Mouse (Mus musculus) gastrocnemius, adult 18-20 months (tissue): ENCODE measurements at regions not wholly inside any gene's neighbourhood (a gene's known extent, or its start where the extent isn't known, plus 50 kb on each side); places are given as distances from the start of the nearest gene placed in this dataset.
"Not testable (repeated sequence)": the region's sequence is repeated elsewhere in the genome, so short reads cannot be mapped to it uniquely, and the experiment has no call there.

Experiments used
- DNase-seq: peaks from one replicate; pipeline ENCODE4 v3.0.0; 2021; ENCODE audit warnings: low spot score

DNA sequence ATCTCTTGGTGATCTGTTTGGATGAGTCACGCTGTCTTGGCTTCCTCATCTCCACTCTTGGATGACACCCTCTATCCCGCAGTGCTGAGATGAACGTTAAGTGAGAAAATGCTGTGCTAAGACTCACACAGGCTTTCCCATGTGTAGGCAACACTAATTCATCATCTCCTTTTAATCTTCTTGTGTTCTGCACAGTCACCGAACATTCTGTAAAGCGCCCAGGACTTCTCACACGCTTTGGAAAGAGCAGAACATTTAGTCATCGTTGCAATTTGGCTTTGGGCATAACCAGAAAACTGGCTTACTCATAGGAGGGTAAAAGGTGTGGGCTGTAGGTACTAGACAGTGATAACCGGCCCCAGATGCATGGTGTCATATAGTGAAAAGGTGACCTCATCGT, 94.9 kb downstream of the Plppr4 start:
- no peak for DNase-seq

DNA sequence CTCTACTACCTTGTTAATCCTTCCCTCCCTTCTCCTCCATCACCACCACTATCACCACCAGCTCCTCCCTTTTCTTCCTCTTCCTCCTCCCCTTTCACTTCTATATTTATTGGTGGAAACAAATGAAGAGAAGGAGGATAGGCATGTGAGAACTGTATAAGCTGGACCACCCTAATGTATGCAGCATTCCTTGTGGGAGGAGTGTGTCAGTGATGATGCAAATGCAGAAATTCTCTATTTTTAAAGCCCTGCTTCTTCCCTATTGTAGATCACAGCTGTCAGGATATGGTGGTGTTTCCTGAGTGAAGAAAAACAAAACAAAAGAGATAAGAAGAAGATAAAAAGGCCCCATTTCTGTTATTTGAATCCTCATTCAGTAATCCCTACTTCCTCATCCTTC, 112.8 kb downstream of the Plppr4 start:
- DNase-seq: no peak

- DNase-seq: no peak
Measured at GRCm38 (mm10) chr3:117241810-117242209, 118.9 kb downstream of the Plppr4 start.

- DNase-seq: no peak
Measured at GRCm38 (mm10) chr3:117226616-117227015, 134.1 kb downstream of the Plppr4 start.

- DNase-seq: no peak
Measured at GRCm38 (mm10) chr3:117225041-117225440, 135.6 kb downstream of the Plppr4 start.

GRCm38 (mm10) chr3:117217952-117218351, 142.7 kb downstream of the Plppr4 start:
- no peak for DNase-seq

- no peak for DNase-seq
Measured at GRCm38 (mm10) chr3:117191903-117192302, 168.8 kb downstream of the Plppr4 start.

DNA sequence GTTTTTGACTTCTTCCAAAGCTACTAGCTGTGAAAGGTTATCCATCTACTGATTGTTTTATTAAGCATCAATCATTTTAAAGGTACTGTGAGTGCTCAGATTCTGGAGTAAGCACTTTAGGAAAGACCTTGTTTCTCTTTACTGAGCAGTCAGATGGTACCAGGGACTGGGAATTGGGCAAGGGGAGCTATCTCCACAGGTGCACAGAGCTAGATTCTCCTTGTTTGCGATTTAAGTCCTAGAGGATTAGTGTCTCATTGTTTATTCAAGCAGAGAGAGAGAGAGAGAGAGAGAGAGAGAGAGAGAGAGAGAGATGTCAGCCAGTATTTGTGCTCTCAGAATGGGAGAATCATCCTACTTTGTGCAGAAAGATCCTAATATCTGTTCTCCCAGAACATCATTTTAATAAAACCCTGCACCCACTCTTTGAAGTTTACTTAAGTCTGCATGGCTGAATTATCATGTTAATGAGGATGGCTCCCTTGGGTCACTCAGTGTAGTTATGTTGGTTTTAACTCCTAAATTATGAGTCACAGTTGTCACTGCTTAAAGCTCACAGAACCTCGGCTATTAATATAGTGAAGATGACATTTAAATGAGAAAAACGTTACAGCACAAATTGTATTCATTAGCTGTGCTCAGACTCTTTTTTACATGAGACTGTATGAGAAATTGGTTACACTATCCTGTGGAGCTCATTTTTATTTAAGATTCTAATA, 171.7 kb downstream of the Plppr4 start:
- DNase-seq: no peak

GRCm38 (mm10) chr3:117183654-117184184, 177.0 kb downstream of the Plppr4 start:
- no peak for DNase-seq

DNA sequence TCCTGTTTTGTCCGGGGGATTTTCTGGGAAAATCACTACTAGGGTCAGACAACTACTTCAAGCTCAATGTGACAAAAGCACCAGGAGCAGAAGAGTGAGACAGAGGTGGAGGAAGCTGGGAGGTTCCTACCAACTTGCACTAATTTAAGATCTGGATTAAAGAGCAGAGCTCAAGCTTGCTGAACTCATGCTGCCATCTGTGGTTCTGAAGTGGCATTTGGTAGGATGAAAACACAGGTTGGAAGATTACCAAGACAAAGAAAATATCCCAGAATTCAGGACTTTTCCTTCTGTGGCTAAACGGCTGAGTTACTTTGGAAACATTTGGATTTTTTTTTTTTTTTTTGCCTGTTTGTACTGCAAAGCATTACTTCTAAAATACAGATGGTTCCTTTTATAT, 190.9 kb downstream of the Plppr4 start:
- no peak for DNase-seq

DNA sequence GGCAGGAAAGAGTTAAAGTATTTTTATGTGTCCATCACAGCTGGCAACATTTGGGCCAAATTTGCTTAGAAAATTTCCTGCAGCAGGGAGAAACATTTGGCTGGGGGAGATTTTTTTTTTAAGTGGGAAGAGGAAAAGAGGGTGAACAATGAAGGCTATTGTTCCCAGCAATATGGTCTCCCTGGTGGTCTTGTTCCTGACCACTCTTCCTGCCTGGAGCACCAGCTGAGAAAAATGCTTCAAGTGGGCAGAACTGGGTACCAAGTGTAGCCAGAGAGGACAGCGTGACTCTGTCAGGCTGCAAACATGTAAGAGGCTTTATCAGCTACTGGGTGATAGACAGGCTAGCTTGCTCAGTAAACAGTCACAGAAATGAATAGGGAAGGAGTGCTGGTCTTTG, 194.3 kb upstream of the Palmd start:
- DNase-seq: no peak

DNA sequence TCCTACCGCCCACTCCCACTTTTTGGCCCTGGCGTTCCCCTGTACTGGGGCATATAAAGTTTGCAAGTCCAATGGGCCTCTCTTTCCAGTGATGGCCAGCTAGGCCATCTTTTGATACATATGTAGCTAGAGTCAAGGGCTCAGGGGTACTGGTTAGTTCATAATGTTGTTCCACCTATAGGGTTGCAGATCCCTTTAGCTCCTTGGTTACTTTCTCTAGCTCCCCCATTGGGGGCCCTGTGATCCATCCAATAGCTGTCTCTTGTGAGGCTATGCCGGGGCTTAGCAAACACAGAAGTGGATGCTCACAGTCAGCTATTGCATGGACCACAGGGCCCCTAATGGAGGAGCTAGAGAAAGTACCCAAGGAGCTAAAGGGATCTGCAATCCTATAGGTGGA, 191.9 kb upstream of the Palmd start:
- not testable (repeated sequence) for DNase-seq

- DNase-seq: no peak
Measured at GRCm38 (mm10) chr3:117155274-117155673, 186.5 kb upstream of the Palmd start.

- DNase-seq: no peak
Measured at GRCm38 (mm10) chr3:117153011-117153473, 184.3 kb upstream of the Palmd start.

DNA sequence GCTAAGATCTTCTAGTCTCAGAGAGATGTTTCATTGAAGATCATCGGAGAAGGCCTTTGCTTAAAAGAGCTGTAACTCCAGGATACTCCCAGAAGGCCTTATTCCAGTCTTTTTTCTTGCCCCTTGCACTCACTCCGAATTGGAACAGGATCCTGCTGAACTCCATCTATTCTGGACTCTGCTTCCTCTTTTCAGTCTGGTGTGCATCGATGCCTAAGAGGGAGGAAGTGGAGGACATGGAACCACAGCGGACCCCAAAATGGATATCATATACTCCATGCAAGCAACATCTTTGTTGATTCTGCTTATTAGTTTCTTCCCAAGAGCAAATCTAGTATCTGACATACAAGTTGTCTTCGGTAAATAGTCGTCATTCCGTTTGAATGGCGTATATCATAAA, 183.6 kb upstream of the Palmd start:
- no peak for DNase-seq

DNA sequence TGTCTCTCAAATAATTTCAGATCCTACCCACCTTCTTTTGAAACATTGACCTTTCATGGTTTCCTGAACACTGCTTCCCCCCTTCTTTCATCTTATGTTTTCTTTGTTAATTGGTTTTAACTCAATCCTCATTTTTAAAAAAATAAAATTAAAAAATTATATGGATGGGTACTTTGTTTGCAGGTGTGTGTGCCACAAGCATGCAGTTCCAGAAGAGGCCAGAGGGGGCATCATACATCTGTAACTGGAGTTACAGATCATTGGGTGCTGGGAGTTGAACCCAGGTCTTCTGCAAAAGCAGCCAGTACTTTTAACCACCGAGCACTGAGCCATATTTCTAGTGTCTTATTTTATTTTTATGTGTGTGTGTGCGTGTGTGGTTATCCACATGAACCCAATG, 178.6 kb upstream of the Palmd start:
- DNase-seq: no peak

GRCm38 (mm10) chr3:117139835-117140234, 171.0 kb upstream of the Palmd start:
- DNase-seq: no peak

DNA sequence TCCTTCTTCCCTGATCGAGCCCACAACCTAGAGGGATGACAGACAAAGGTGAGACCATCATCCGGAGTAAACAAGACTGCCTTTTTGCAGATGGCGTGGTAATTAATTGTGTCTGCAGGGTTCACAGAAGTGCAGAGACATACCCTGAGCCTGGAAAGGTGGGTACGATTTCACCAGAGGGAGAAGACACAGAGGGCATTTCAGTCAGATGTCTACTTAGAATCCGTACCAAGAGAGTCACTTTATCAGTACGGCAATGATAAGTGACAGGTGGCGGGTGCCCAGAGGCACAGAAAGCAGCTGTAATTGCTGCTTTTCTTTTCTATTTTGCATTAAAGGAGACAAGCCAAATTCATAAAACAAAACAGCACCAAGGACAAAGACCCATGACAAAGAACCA, 169.9 kb upstream of the Palmd start:
- no peak for DNase-seq

- DNase-seq: no peak
Measured at GRCm38 (mm10) chr3:117132897-117133296, 164.1 kb upstream of the Palmd start.

- DNase-seq: no peak
Measured at GRCm38 (mm10) chr3:117122211-117122610, 153.4 kb upstream of the Palmd start.

- peak; percentile 11 for DNase-seq
Measured at GRCm38 (mm10) chr3:117120086-117121055, 151.6 kb upstream of the Palmd start.

DNA sequence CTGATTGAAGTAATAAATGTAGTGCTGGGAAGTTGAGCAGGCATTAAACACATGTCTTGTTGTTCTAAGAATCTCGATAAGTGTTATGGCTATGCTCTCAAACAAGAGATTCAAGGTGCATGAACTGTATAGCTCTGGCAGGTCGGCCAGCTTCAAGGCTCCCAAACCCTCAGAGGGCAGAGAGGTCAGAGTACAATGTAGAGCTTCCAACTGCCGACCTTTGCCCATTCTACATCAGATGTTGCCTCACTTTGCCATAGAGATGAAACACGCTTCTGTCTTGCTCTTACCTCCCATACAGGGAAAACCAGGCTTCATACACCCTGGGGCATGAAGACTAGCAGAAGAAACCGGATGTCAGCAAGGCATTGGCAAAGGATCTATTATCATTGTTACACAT, 150.8 kb upstream of the Palmd start:
- no peak for DNase-seq
